Mouse (Mus musculus) hindlimb bud, embryonic 11.5 days (tissue): ENCODE measurements around the gene Susd2.

Experiments used
- DNase-seq: peaks from one replicate; pipeline ENCODE4 v3.0.0-alpha.2; 2012; ENCODE audit warnings: low read depth, low spot score; ENCODE audit errors: extremely low spot score

Gene Susd2

DNA sequence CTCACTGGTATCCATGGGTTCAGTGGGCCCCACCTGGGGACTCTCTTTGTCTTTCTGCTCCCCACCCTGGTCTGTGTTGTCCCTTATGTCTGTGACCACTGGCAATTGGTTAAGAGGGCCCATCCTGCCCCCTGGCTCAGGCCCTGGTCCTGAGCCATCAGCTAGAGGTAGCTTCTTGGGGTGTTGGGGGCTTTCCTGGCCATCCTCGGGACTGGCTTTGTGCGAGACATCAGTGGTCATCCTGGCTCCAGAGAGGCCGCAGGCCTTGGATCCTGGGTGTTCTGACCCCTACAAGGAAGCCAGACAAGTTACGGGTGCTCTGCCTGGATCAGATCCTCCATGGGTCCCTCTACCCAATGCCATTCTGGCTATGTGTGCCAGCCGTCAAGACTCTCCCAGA is 13.4 kb upstream of the Susd2 start:
- DNase-seq, result no peak

- no peak for DNase-seq
Observed at GRCm38 (mm10) chr10:75654053-75654452, 10.2 kb upstream of the Susd2 start.

DNA sequence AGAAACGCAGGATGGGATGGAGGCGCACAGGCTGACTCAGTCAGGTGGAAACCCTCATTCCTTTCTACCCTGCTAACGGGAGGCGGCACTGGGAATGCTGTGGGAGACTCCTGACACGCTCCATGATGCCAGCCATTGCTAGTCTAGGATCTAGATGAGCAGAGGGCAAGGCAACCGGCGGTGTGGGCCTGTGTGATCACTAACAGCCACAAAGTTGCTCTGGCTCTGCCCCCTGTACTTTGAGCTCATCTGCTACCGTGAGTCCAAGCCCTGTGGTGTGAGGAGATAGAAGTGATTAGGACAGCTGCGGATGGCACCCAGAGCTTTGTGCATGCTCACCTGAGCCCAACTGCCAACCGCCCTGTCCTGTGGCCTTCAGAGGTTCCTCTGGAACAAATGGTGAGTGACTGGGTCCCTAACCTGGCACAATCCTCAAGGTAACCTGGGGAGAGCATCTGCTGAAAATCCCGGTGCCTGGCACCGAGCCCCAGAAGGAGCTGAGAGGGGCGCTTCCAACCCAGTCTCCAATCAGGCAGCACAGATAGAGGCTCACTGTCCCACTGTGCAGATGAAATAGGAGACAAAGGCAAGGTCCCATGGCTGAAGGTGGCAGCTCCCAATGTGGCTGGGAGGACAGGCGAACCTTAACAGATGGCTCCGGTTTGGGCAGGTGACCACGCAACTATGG is 7.7 kb upstream of the Susd2 start:
- no peak for DNase-seq

DNA sequence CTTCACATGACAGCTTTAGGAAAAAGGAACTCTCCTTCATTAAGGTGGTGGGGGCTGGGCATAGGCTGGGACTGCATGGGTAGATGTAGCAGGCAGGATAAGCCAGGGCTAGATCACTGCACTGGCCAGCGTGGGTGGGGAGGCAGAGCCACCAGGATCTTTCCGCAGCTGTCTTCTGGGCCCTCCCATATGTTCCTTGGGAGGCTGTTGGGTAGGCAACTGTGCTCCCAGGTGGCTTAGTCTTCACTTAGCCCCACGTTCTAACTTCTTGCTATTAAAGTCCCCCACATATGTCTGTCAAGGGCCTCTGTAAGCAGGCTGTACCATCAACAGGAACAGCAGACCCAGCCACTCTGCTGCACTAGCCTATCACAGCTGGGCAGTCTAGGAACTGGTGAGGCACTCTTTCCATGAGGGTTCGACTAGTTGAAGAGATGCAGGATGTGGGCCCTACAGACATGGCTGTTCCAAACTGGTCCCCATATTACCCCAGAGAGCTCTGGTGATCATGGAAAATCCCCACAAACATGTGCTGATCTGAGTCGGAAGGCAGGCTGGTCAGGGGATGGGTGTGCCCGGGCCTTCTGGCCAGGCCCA is 6.6 kb upstream of the Susd2 start:
- DNase-seq, result no peak

DNA sequence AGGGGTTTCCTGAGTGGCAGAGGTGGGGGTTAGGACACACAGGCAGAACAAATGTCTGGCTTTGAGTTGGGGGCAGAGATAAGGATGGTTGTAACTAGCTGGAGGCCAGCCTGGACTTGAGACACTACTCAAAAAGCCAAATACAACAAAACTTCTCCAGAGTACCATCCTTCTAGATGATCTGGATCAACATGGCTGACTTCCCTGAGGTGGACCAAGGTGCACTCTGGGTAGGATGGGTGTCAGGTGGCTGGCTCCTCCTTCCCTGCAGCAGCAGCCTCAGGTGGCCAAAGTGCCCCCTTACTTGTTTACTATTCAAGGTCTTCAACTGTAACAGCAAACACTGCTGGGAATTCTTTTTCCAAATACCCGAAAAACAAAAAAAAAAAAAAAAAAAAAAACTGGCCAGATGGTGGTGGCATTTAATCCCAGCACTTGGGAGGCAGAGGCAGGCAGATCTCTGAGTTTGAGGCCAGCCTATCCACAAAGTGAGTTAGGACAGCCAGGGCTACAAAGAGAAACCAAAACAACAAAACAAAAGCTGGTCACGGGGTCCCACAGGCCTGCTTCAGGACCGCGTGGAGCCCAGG is 5.7 kb upstream of the Susd2 start:
- no peak for DNase-seq

GRCm38 (mm10) chr10:75649001-75649400 is 5.2 kb upstream of the Susd2 start:
- DNase-seq, result no peak

DNA sequence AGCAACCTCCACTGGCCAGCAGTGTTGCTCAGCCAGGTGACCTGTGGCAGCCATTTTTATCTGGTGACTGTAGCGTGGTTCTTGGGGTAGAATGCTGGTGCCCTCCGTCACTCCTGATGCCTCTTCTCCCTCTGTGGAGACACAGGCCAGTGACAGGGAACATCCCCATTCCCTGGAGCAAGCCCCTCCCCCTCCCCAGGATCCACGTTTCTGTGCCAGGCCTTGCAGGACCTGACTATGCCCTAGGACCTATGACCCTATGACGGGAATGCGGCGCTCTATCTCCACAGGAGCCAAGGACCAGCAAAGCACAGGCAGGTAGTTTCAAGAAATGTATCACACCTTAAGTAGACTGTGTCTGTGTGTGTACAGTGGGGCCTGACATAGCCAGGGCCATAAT is 4.3 kb upstream of the Susd2 start:
- DNase-seq, result no peak

GRCm38 (mm10) chr10:75647362-75647761 is 3.6 kb upstream of the Susd2 start:
- no peak for DNase-seq

DNA sequence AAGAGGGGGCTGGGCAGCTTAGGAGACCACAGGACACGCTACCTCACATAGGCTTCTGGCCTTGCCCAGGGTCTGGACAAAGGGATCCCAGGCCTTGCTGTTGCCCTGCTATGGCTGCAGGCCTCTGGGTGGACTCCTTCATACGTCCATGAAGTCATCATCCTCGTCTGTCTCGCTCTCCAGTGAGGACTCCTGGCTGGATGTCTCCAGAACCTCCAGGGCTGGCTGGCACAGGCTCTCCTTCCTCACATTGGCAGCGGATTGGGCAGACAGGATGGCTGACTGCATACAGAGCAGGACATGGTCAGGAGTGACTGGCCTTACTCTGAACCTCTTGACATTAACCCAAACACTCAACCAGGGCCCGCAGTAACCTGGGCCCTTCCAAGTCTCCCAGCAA is 2.6 kb upstream of the Susd2 start:
- DNase-seq, result no peak

DNA sequence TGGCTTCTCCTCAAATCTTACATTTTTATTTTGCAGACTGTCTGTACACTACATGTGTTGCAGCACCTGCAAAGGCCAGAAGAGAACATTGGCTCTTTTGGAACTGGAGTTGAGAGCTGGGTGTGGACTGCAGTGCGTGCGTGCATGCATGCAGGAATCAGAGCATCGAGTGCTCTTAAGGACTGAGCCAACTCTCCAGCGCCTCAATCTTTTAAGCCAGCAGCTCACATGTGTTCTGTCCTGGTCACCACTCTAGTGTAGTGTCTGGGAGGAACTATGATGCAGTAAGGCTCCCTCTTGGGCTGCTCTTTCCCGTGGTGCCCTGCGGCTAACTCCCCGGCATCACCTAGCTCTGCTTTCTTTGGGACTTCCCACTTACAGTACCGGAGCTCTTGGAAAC is 1.8 kb upstream of the Susd2 start:
- DNase-seq, result no peak

DNA sequence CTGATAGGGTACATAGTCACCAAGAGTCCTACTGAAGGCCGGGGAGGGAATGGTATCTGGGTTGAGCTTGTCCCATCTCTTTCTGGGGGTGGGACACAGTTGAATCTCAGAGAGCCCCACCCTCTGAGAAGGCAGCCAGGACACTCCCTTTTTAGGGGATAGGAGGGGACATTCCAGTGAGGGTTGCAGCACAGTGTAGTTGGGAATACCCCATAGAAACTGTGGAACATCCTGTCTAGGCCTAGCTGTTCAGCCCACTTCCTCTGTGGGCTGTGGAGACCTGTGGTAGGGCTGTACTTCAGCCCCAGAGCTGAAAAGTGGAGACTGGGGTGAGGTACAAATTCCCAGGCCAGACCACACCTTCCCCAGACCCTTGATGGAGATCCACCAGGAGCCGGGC is 917 bp downstream of the Susd2 start:
- no peak for DNase-seq

- no peak for DNase-seq
Observed at GRCm38 (mm10) chr10:75642436-75642835, 1.4 kb downstream of the Susd2 start.

- no peak for DNase-seq
Observed at GRCm38 (mm10) chr10:75641721-75642222, 2.0 kb downstream of the Susd2 start.

DNA sequence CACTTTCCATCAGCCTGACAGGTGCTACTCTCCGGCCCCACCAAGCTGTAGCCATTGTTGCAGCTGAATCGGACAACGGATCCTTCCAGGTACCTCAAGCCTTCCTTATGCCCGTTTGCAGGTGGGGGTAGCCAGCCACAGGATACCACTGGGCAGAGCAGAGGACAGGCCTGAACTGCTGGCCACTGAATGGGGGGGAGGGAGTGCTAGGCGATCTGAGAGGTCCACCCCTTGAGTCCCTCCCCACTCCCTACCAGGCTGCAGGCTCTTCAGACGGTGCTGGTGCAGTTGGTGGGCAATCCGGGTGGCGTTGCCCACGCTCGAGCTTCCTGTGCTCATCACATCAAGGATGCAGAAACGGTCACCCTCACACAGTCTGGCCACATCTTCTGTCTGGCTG is 6.1 kb downstream of the Susd2 start:
- DNase-seq, result no peak

DNA sequence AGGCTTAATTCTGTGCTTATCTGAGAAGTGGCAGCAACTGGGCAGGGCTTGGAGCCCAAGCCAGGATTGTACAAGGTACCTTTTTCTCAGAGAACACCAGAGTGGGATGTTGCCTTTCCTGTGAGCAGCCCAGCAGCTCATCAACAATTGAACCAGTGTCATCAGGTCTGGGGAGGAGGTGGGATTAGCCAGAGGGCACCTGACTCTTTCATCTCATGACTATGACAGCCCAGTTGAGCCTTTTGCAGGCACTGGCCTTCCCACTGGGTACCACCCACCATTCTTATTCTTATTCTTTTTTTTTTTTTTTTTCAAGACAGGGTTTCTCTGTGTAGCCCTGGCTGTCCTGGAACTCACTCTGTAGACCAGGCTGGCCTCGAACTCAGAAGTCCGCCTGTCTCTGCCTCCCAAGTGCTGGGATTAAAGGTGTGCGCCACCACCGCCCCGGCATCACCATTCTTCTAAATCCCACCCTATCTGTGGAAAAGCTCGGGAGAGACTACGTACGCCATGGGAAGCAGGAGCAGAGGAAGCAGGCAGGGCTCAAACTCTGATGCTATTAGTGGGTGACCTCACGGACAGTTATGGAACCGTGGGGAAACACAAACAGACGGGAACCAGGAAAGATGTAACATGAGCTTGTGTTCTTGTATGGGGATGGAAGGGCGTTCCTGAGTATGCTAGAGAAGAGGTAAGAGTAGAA is 7.6 kb downstream of the Susd2 start:
- no peak for DNase-seq

DNA sequence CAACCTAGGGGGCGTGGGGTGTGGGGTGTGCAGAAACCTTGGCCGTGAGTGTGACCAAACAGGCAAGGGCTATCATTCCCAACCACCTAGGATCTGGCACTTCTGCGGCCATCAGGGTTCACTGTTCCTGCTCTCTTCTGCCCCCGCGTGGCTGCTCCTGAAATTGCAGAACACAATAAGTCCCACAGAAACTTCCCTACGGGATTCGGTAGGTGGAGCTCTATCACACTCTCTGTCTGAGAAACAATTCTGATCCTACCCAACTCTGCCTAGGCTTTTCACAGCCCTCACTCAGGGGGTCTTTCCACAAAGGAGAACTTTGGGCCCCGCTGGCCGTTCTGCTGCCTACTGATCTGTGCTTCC is 8.1 kb downstream of the Susd2 start:
- DNase-seq, result peak; percentile 60

GRCm38 (mm10) chr10:75635019-75635692 is 8.7 kb downstream of the Susd2 start:
- no peak for DNase-seq

GRCm38 (mm10) chr10:75634610-75635009 is 9.2 kb downstream of the Susd2 start:
- no peak for DNase-seq

DNA sequence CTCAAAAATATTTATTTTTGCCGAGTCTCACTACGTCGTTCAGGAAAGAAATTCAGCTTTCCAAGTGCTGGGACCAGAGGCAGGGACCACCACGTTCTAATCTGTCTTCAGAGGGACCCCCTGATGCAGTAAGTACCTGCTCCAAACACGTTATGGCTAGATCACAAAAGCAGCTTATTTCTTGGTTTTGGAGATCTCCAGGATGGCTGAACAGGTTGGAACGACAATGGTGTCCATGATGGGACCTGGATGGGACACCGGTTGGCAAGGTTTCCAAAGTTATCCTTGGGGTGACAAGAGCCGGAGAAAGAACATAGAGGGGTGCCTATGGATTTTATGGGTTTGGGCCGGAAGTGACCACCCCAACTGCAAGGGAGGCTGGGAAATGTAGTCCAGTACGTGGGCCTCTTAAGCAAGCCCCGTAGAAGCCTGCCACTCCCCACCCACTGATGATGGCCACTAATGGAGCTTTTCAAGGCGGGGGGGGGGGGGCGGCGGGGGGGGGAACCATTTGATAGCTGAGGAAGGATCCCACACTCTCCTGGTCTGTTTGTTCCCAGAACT is 10.2 kb downstream of the Susd2 start:
- DNase-seq, result no peak

- DNase-seq, result no peak
Observed at GRCm38 (mm10) chr10:75633048-75633447, 10.8 kb downstream of the Susd2 start.

DNA sequence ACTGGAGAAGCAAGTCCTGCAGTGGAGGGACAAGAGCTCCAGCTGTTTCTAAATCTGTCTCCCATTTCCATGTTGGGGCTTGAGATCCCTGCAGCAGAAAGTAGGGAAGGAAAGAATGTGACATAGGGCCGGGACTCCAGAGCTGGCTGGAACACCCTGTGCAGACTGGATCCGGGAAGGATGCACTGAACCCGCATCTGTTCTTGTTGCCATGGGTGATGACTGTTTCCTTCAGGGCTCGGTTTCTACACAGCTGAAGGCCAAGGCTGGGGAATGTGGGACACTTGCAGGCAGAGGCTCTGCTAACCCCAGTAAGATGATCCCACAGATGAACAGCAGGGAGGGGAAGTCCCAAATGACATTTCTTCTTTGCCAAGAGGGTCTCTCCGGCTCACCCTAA is 11.2 kb downstream of the Susd2 start:
- no peak for DNase-seq
